Mouse (Mus musculus) limb, embryonic 13.5 days (tissue): Measurements from ENCODE around the gene Tbc1d13. TPM values are rescaled to one million over a fixed set of nuclear protein-coding genes. Genes with fewer than 3 reads are reported as not detected.
A peak's percentile ranks its signal among the peaks of the same experiment; 100 is the strongest.
"Not testable (repeated sequence)": the region's sequence is repeated elsewhere in the genome, so short reads cannot be mapped to it uniquely, and the experiment has no call there.

Experiments
- ATAC-seq: fragments of 200-750 bp; cut with Nextera tagmentation; 2 replicates; pipeline ENCODE4 v1.8.0; 2017; ENCODE audit warnings: low read depth, moderate number of reproducible peaks, moderate TSS enrichment; ENCODE audit not compliant: low FRiP score
- H3K27ac ChIP-seq: fragments of 300-500 bp; sonication (generic); 2 replicates; pipeline ENCODE4 v1.5.1; 2015; ENCODE audit warnings: inconsistent platforms, mild to moderate bottlenecking, moderate library complexity
- H3K27me3 ChIP-seq: fragments of 300-500 bp; sonication (generic); 2 replicates; pipeline ENCODE4 v1.6.1; 2015; ENCODE audit warnings: mild to moderate bottlenecking, inconsistent platforms
- H3K36me3 ChIP-seq: fragments of 300-500 bp; sonication (generic); 2 replicates; pipeline ENCODE4 v1.6.1; 2015; ENCODE audit warnings: inconsistent platforms, mild to moderate bottlenecking, moderate library complexity
- H3K4me1 ChIP-seq: fragments of 300-500 bp; sonication (generic); 2 replicates; pipeline ENCODE4 v1.6.1; 2015; ENCODE audit warnings: inconsistent platforms
- H3K4me2 ChIP-seq: fragments of 300-500 bp; sonication (generic); replicated peaks from 2 replicates; pipeline ENCODE4 v1.6.1; 2015; ENCODE audit warnings: inconsistent platforms, mild to moderate bottlenecking, moderate library complexity
- H3K4me3 ChIP-seq: fragments of 300-500 bp; sonication (generic); 2 replicates; pipeline ENCODE4 v1.5.1; 2015; ENCODE audit warnings: moderate library complexity, mild to moderate bottlenecking, inconsistent platforms
- H3K9ac ChIP-seq: fragments of 300-500 bp; sonication (generic); 2 replicates; pipeline ENCODE4 v1.6.1; 2015; ENCODE audit warnings: mild to moderate bottlenecking, inconsistent platforms
- H3K9me3 ChIP-seq: fragments of 300-500 bp; sonication (generic); 2 replicates; pipeline ENCODE4 v1.6.1; 2016; ENCODE audit warnings: inconsistent platforms
- WGBS: fragments of 180-500 bp; shearing (Covaris S2); methylation state at CpG from one replicate; pipeline ENCODE4 v1.1.7; 2015; 5-methylcytosine and 5-hydroxymethylcytosine counted together
- polyA plus RNA-seq: library from polyadenylated mRNA; unstranded; fragments of >200 nt; fragmentation: Nextera tagmentation; extraction: Ambion mirVana; gene quantifications from 2 replicates; pipeline ENCODE4 v1.2.1, GENCODE M21; 2015

Tbc1d13 gene
- polyA plus RNA-seq, 1 experiment from 2014 or later, result 10.1 TPM

DNA sequence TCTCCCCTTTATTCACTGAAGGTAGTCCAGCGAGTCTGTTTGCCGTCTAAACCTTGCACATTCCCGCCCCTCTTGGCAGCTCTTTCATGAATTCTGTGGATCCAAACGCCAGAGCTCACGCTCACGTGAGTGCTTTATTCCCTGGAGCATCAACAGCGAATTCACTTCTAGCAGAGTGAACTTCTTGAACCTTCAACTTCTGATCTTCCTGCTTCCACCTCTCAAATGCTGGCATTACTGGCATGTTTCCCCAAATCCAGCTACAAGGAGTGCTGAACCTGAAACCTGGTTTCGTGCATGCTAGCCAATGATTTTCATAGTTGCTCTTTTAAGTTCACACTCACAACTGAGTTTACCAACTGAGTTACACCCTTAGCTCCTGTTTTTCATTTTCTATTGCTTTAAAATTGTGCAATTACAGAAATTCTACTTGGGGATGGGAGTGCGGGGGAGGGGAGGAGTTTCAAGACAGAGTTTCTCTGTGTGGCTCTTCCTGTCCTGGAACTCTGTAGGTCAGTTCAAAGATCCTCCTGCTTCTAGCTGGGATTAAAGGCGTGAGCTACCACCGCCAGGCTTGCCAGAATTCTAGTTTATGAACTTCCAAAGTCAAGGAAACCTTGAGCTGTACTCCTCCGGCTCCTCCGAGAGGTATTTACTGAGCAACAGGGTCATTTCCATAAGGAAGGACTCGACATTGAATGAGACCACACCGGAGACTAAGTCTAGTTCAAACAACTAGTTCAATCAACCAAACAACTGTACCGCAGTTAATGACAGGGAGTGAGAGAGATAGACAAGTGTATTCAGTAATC, 539 bp upstream of the Tbc1d13 start:
- Histone ChIP-seq H3K4me1 (peaks cover 25% of the 10 kb centered on the region), H3K9ac (peak overlapping the region; percentile 83), H3K27me3 (no peaks in the 10 kb centered on the region), H3K27ac (peak overlapping the region; percentile 74), H3K4me2 (peak overlapping the region; percentile 86), H3K4me3 (peak overlapping the region; percentile 91), H3K9me3 (no peaks in the 10 kb centered on the region), H3K36me3 (peaks cover 33% of the 10 kb centered on the region)
- ATAC-seq, result no peak
- WGBS, result 22% methylated on average over 16 of the region's 16 CpGs

DNA sequence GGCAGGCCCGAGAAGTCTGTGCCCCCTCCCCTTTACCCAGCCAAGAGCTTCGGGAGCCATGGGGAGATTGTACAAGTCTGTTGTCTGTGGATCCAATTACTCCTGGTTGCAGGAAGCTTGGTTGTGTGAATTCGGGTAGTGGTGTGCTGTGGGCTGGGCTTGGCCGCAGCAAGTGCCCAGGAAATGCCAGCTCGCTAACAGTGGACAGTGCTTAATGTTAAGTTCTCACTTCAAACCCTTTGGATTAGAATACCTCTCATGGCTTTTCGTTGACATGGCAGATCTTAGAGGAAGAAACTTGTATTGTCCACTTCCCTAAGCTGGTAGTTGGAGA, 799 bp downstream of the Tbc1d13 start:
- ATAC-seq, result no peak
- peaks cover 25% of the 10 kb centered on the region for H3K4me1 ChIP-seq
- peak overlapping the region; percentile 86 for H3K4me2 ChIP-seq
- peak overlapping the region; percentile 74; the same call in 1 of the 2 replicates for H3K27ac ChIP-seq
- peak overlapping the region; percentile 91 for H3K4me3 ChIP-seq
- no peaks in the 10 kb centered on the region for H3K27me3 ChIP-seq
- WGBS, result 22% methylated on average over 6 of the region's 6 CpGs
- peaks cover 44% of the 10 kb centered on the region for H3K36me3 ChIP-seq
- H3K9me3 ChIP-seq, result no peaks in the 10 kb centered on the region
- peak overlapping the region; percentile 83 for H3K9ac ChIP-seq

DNA sequence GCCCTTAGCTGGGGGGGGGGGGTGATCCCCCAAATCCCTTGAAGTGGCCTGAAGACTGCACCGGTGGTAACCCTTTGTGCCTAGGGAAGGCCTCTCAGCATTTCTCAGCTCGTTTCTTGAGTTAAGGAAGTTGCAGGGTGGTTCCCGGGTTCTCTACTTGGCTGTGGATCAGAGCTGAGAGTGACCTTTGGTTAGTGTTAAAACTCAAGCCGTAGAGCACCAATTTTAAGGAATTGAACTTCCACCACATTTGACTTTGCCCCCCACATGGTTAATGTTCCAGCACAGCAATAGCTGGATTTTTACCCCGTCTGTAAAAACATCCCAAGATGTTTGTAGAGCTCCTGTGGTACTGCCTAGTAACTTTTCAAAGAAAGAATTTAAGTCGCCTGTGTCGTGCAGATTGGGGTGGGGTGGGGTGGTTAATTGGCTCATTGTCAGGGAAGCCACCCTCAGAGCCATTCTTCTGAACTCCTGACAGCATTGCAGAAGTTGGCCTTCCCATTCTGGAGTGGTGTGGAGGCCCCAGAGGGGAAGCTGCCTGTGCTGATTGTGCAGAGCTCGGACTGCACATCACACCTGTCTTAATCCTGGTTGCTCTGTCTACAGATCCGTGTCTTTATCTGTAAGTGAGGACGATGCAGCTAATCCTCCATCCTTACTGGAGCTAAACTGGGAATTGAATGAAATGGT, 1.5 kb downstream of the Tbc1d13 start:
- Histone ChIP-seq H3K27ac (peak overlapping the region; percentile 55; the same call in 1 of the 2 replicates), H3K9me3 (no peaks in the 10 kb centered on the region), H3K36me3 (peaks cover 49% of the 10 kb centered on the region), H3K27me3 (no peaks in the 10 kb centered on the region), H3K4me2 (peak overlapping the region; percentile 86), H3K9ac (peak overlapping the region; percentile 83), H3K4me3 (peak overlapping the region; percentile 91), H3K4me1 (peaks cover 25% of the 10 kb centered on the region)
- ATAC-seq, result no peak
- WGBS, result 75% methylated on average over 10 of the region's 10 CpGs

DNA sequence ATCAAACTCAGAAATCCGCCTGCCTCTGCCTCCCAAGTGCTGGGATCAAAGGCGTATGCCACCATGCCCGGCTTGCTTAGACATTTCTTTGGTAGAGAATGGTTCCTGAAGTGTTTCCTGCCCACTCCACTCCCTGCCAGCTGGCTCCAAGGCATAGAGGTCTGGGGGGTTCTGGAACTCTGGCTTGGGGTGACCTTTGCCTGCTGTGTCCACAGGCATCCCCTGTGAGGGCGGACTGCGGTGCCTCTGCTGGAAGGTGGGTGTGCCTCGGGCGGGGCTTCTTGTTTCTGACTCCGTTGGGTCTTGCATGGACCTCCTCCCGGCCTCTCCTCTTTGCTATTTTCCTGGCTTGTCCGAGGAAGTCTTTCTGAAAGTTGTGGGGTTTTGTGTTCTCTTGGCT, 2.9 kb downstream of the Tbc1d13 start:
- WGBS, result 89% methylated on average over 10 of the region's 10 CpGs
- Histone ChIP-seq H3K4me3 (no peak overlapping the region), H3K4me1 (peaks cover 25% of the 10 kb centered on the region), H3K27me3 (no peaks in the 10 kb centered on the region), H3K27ac (no peak overlapping the region), H3K9ac (peak overlapping the region; percentile 19; the same call in 1 of the 2 replicates), H3K9me3 (no peaks in the 10 kb centered on the region), H3K4me2 (no peak overlapping the region), H3K36me3 (peaks cover 63% of the 10 kb centered on the region)
- no peak for ATAC-seq

DNA sequence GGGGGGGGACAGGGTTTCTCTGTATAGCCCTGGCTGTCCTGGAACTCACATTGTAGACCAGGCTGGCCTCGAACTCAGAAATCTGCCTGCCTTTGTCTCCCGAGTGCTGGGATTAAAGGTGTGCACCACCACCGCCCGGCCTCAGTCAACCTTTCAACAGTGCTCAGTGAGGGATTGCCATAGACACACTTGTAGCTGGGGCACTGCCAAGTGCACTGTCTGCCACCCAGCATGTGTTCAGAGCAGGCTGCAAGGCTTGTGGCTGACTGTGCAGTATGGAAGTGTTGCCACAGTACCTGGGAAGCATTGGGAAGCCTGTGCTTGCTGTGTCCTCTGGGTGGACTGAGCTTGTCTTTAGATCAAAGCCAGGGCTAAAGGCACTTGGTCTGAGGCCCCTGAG, 6.5 kb downstream of the Tbc1d13 start:
- WGBS, result 91% methylated on average over 4 of the region's 4 CpGs
- H3K9me3 ChIP-seq, H3K4me1 ChIP-seq, H3K27ac ChIP-seq, H3K4me3 ChIP-seq, H3K9ac ChIP-seq, H3K27me3 ChIP-seq, H3K4me2 ChIP-seq, ATAC-seq: not testable (repeated sequence)
- H3K36me3 ChIP-seq, result peaks cover 95% of the 10 kb centered on the region

DNA sequence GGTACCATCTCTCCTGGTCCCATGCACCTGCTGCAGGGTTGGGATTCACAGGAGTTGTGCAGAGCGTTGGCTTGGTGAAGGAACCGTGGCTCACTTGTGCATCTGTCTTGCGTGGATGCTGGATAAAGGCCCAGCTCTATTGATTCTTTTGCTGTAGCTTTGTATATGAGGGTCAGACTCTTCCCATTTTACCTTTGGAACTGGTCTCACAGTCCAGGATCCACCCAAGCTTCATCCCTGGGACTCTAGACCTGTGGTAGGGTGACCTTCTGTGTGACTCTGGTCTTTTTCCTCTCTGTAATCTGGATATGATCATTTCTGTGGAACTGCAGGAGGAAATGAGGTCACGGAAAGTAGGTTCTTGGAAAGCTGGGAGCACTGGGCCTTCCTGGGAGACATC, 10.9 kb downstream of the Tbc1d13 start:
- Histone ChIP-seq H3K36me3 (peaks cover 95% of the 10 kb centered on the region), H3K27ac (no peak overlapping the region), H3K4me2 (no peak overlapping the region), H3K4me1 (no peaks in the 10 kb centered on the region), H3K9ac (no peak overlapping the region), H3K27me3 (no peaks in the 10 kb centered on the region), H3K4me3 (no peak overlapping the region), H3K9me3 (no peaks in the 10 kb centered on the region)
- no peak for ATAC-seq
- WGBS, result 98% methylated on average over 4 of the region's 4 CpGs

DNA sequence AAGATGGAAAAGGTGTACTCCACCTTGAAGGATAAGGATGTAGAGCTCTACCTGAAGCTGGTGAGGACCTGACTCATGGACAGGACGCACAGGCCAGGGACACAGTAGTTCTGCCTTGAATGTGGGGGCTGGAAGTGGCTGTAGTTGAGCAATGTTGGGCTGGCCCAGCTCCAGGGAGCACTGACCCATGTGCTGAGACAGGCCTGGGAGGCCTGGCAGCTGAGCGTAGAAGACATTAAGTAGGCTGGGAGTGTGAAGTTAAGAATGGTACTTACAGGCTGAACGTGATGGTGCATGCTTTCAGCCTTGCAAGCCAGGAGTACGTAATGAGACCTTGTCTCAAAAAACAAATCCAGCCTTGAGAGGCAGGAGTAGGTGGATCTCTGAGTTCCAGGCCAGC, 13.9 kb downstream of the Tbc1d13 start:
- Histone ChIP-seq H3K9ac (no peak overlapping the region), H3K4me3 (no peak overlapping the region), H3K9me3 (no peaks in the 10 kb centered on the region), H3K27me3 (no peaks in the 10 kb centered on the region), H3K36me3 (peaks cover 92% of the 10 kb centered on the region), H3K4me1 (no peaks in the 10 kb centered on the region), H3K4me2 (no peak overlapping the region), H3K27ac (no peak overlapping the region)
- ATAC-seq, result no peak
- WGBS, result 94% methylated on average over 4 of the region's 4 CpGs

DNA sequence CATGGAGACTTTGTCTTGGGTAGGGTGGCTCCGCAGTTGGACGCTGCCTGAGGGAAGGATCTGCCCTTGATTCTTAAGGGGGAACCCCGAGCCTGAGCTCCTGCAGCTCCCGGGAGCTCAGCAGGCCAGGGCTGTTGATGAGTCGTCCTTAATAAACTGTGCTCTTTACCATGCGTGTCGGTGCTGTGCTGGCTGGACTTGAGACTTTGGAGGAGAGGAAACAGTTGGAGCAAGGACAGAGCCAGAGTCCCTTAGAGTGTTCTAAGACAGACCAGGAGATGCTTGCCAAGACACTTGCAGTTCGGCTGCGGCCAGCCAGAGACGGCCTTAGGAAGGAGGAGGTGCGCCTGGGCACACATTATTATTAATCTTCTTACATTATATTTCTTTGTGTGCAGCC, 18.3 kb downstream of the Tbc1d13 start:
- Histone ChIP-seq H3K27me3 (no peaks in the 10 kb centered on the region), H3K36me3 (peaks cover 53% of the 10 kb centered on the region), H3K9me3 (no peaks in the 10 kb centered on the region), H3K27ac (no peak overlapping the region), H3K4me2 (no peak overlapping the region), H3K4me1 (no peaks in the 10 kb centered on the region), H3K9ac (no peak overlapping the region), H3K4me3 (no peak overlapping the region)
- 87% methylated on average over 11 of the region's 11 CpGs for WGBS
- ATAC-seq, result no peak

DNA sequence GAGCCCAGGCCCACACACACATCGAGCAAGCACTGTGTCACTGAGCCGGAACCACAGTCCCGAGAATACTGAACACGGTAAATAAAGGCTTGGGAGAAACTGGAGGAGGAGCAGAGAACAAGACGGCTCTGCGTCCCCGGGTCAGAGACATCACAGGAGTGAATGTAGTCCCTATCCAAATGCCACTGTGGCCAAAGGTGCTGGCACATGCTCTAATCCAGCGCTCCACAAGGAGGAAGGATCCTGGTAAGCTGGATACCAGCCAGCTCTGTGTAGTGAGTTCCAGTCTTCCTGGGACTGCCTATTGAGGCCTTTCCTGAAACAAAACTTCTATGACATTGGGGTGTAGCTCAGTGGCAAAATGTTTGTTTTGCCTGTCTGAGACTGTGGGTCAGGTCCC, 19.1 kb downstream of the Tbc1d13 start:
- Histone ChIP-seq H3K4me2 (no peak overlapping the region), H3K9me3 (no peaks in the 10 kb centered on the region), H3K27ac (no peak overlapping the region), H3K36me3 (peaks cover 45% of the 10 kb centered on the region), H3K9ac (no peak overlapping the region), H3K4me1 (no peaks in the 10 kb centered on the region), H3K27me3 (no peaks in the 10 kb centered on the region), H3K4me3 (no peak overlapping the region)
- 84% methylated on average over 8 of the region's 8 CpGs for WGBS
- ATAC-seq, result no peak

- not testable (repeated sequence) for H3K9ac ChIP-seq, H3K27ac ChIP-seq, H3K4me3 ChIP-seq, H3K27me3 ChIP-seq, H3K4me1 ChIP-seq, H3K4me2 ChIP-seq, ATAC-seq, H3K9me3 ChIP-seq, H3K36me3 ChIP-seq
- 78% methylated on average over 7 of the region's 10 CpGs for WGBS
Observed at GRCm38 (mm10) chr2:30159871-30160270, 26.3 kb downstream of the Tbc1d13 start.

DNA sequence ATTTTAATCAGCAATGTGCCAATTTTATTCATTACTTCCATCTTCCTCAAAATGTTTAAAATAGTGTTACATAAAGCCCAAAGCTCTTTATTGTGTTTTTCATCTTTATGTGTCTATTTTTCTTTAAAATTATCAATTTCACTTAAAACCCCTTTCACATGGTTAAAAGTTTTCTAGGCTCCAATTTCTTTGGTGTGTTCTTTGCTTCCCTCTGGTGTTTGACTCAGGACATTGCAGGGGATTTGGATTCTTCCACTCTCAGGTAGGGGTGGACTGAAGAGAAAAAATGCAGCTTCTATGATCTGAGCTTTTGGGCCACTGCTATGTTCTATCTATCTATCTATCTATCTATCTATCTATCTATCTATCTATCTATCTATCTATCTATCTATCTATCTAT, 28.3 kb downstream of the Tbc1d13 start:
- Histone ChIP-seq H3K4me3 (no peak overlapping the region), H3K27ac (no peak overlapping the region), H3K9ac (no peak overlapping the region), H3K36me3 (no peaks in the 10 kb centered on the region), H3K9me3 (peaks cover 13% of the 10 kb centered on the region), H3K4me1 (no peaks in the 10 kb centered on the region), H3K27me3 (no peaks in the 10 kb centered on the region), H3K4me2 (no peak overlapping the region)
- ATAC-seq, result no peak

DNA sequence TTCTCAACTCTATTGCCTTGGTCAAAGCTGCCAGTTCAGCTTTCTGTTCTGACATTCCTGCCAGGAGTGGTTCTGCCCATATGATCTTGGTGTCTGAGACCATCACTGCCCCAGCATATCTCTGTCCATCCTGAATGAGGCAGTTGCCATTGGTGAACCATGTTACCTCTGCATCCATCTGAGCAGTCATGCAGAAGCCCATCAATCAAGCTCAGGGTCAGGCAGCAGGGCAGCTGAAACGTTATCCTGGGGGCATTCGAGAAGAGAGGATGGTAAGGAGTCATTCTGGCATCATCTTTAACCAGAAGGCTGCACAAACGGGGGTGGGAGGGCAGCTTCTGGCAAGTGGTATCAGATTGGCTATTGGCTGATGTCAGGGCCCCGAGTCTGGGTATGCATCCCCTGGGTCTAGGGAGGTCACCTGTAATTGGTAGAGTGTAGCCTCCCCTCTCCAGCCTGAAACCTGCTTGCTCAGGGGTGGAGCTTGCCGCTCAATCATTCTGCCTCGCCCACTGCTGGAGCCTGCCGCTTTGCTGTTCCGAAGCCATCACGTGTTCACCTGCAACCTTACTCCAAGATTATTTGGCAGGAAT, 30.9 kb downstream of the Tbc1d13 start:
- Histone ChIP-seq H3K9ac (no peak overlapping the region), H3K4me2 (no peak overlapping the region), H3K4me3 (no peak overlapping the region), H3K27me3 (no peaks in the 10 kb centered on the region), H3K9me3 (peaks cover 17% of the 10 kb centered on the region), H3K36me3 (no peaks in the 10 kb centered on the region), H3K4me1 (no peaks in the 10 kb centered on the region), H3K27ac (no peak overlapping the region)
- WGBS, result 55% methylated on average over 9 of the region's 9 CpGs
- no peak for ATAC-seq
